Mouse (Mus musculus) frontal cortex, adult (tissue): ENCODE data around the gene Abhd4.

Source experiments
- ATAC-seq: cut with Nextera tagmentation; 2 replicates; pipeline ENCODE4 v1.9.2; 2017; ENCODE audit warnings: mild to moderate bottlenecking, moderate library complexity, mixed read lengths; ENCODE audit not compliant: low TSS enrichment

Gene Abhd4

GRCm38 (mm10) chr14:54253741-54254291 is at the start of gene Abhd4, which contains the start of gene Dad1:
Gene Abhd4 (plus strand): TSS chr14:54254188.
Gene Dad1 (minus strand): TSS chr14:54254104.
- peak; percentile 98 for ATAC-seq

- ATAC-seq = no peak
Observed at GRCm38 (mm10) chr14:54204311-54204710, 49.7 kb upstream of the Abhd4 start.

GRCm38 (mm10) chr14:54204786-54205185 is 49.2 kb upstream of the Abhd4 start:
- no peak for ATAC-seq

GRCm38 (mm10) chr14:54205904-54206303 is 48.1 kb upstream of the Abhd4 start:
- no peak for ATAC-seq

GRCm38 (mm10) chr14:54206309-54206708 is 47.7 kb upstream of the Abhd4 start:
- ATAC-seq = no peak

- ATAC-seq = peak; percentile 57
Observed at GRCm38 (mm10) chr14:54206750-54207550, 47.0 kb upstream of the Abhd4 start.

GRCm38 (mm10) chr14:54207924-54208323 is 46.1 kb upstream of the Abhd4 start:
- no peak for ATAC-seq

GRCm38 (mm10) chr14:54208741-54209140 is 45.2 kb upstream of the Abhd4 start:
- no peak for ATAC-seq

GRCm38 (mm10) chr14:54209932-54210331 is 44.1 kb upstream of the Abhd4 start:
- no peak for ATAC-seq

GRCm38 (mm10) chr14:54210401-54210800 is 43.6 kb upstream of the Abhd4 start:
- ATAC-seq = no peak

- ATAC-seq = no peak
Observed at GRCm38 (mm10) chr14:54211199-54211598, 42.8 kb upstream of the Abhd4 start.

GRCm38 (mm10) chr14:54211755-54212154 is 42.2 kb upstream of the Abhd4 start:
- no peak for ATAC-seq

- no peak for ATAC-seq
Observed at GRCm38 (mm10) chr14:54213734-54214133, 40.3 kb upstream of the Abhd4 start.

GRCm38 (mm10) chr14:54214477-54214876 is 39.5 kb upstream of the Abhd4 start:
- peak; percentile 84 for ATAC-seq

GRCm38 (mm10) chr14:54214901-54215300 is 39.1 kb upstream of the Abhd4 start:
- ATAC-seq = no peak

GRCm38 (mm10) chr14:54216126-54216525 is 37.9 kb upstream of the Abhd4 start:
- no peak for ATAC-seq

- ATAC-seq = no peak
Observed at GRCm38 (mm10) chr14:54218233-54218632, 35.8 kb upstream of the Abhd4 start.

GRCm38 (mm10) chr14:54218721-54219120 is 35.3 kb upstream of the Abhd4 start:
- ATAC-seq = no peak

- no peak for ATAC-seq
Observed at GRCm38 (mm10) chr14:54219256-54219655, 34.7 kb upstream of the Abhd4 start.

GRCm38 (mm10) chr14:54219849-54220248 is 34.1 kb upstream of the Abhd4 start:
- no peak for ATAC-seq

GRCm38 (mm10) chr14:54220726-54221494 is 33.1 kb upstream of the Abhd4 start:
- ATAC-seq = no peak

GRCm38 (mm10) chr14:54221641-54222040 is 32.3 kb upstream of the Abhd4 start:
- ATAC-seq = no peak

GRCm38 (mm10) chr14:54222289-54222727 is 31.7 kb upstream of the Abhd4 start:
- no peak for ATAC-seq
